Mouse (Mus musculus) embryonic fibroblast, embryonic 13.5 days (primary cell): Measurements from ENCODE around the gene Vwa5b1. TPM values are rescaled to one million over a fixed set of nuclear protein-coding genes. Genes with fewer than 3 reads are reported as not detected.

ENCODE experiments used
- H3K27ac ChIP-seq: 2 replicates; pipeline ENCODE4 v1.5.1; 2012; ENCODE audit warnings: low read length, control low read depth, inconsistent platforms; ENCODE audit not compliant: insufficient read depth
- H3K4me1 ChIP-seq: 2 replicates; pipeline ENCODE4 v1.6.1; 2011; ENCODE audit warnings: low read length; ENCODE audit not compliant: control insufficient read depth, insufficient read depth
- H3K4me3 ChIP-seq: 2 replicates; pipeline ENCODE4 v1.5.1; 2011; ENCODE audit warnings: mild to moderate bottlenecking, control low read depth, low read length; ENCODE audit not compliant: insufficient read depth
- CTCF ChIP-seq: IDR thresholded peaks from 2 replicates; pipeline ENCODE4 v1.5.1; 2011; ENCODE audit warnings: mild to moderate bottlenecking, control low read depth, low read length, moderate library complexity, borderline replicate concordance; ENCODE audit not compliant: insufficient read depth
- POLR2A ChIP-seq: IDR thresholded peaks from 2 replicates; pipeline ENCODE4 v1.6.1; 2011; ENCODE audit warnings: low read depth, mild to moderate bottlenecking, control low read depth, low read length, moderate library complexity
- polyA plus RNA-seq: library from polyadenylated mRNA; stranded (reverse); fragments of >200 nt; gene quantifications from 2 replicates; pipeline ENCODE4 v1.2.4, GENCODE M21; 2011; ENCODE audit warnings: low read depth; ENCODE audit not compliant: missing spikeins, insufficient read length

Gene Vwa5b1
- polyA plus RNA-seq, 1 experiment: not detected

DNA sequence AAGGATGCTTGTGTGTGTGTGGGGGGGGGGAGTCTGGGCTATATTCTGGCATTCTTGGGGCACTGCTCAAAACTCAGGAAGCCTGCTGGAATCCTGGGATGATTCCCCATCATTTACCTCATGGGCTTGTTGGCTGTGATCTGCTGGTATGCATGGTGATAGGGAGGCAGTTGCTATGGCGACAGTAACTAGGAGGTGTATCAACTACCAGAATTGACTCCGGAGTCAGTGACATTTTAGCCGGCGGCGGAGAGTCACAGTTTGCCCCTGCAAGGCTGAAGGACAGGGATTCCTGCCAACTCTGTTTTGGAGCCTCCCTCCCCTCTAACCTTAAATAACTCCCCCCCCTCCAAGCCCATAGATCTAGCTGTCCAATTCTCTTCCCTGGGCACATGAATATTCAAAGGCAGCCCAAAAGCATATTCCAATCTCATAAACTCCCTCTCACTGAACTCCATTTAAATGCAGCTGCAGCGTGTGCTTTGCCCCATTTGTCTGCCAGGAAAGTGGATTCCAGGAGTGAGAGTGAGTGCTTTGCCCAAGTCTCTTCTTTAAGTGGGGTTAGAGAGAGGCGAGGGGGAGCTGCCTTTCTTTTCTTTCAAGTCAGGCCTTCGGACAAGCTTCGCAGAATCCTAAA is 118.4 kb downstream of the Vwa5b1 start:
- Histone ChIP-seq H3K4me1 (no peaks in the 10 kb centered on the region), H3K27ac (no peak overlapping the region), H3K4me3 (no peak overlapping the region)
- TF ChIP-seq CTCF (no peak), POLR2A (no peak)

DNA sequence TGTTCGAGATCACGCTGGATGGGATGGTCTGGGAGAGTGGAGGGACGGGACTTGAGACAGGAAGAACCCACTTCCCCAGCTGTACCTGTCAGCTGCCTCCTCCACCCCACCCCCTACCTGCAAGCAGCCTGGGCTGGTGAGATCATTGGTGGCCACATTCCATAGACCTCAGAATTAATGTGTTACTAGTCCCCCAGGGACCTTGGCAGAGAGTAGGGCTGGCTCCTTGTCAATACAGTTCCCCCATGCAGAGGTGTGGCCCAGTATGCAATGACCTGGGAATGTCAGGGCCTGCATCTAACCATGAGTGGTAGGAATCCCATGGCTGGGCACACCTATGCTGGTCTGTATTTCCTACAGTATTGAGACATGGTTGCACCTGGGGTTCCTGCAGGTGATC is 119.2 kb downstream of the Vwa5b1 start:
- no peak overlapping the region for H3K27ac ChIP-seq
- H3K4me1 ChIP-seq: no peaks in the 10 kb centered on the region
- H3K4me3 ChIP-seq: no peak overlapping the region
- TF ChIP-seq POLR2A: no peak
- no peak for TF ChIP-seq CTCF

Other genes with a start within 250 kb of the Vwa5b1 start
- not detected in 2 replicates for gene Fam43b, start 239.4 kb downstream of the Vwa5b1 start, polyA plus RNA-seq
- 14.4 and 15.8 TPM in 2 replicates for gene Mul1, start 201.2 kb downstream of the Vwa5b1 start, polyA plus RNA-seq
- 5.6 and 7.2 TPM in 2 replicates for gene Camk2n1, start 181.6 kb downstream of the Vwa5b1 start, polyA plus RNA-seq
- not detected in 2 replicates for gene Pla2g2c, start 88.9 kb upstream of the Vwa5b1 start, polyA plus RNA-seq
- gene Ubxn10, start 101.3 kb upstream of the Vwa5b1 start, polyA plus RNA-seq: not detected in 2 replicates
- gene Pla2g2f, start 121.7 kb upstream of the Vwa5b1 start, polyA plus RNA-seq: not detected in 2 replicates
- not detected in 2 replicates for gene Pla2g2d, start 139.9 kb upstream of the Vwa5b1 start, polyA plus RNA-seq
- gene Pla2g5, start 227.6 kb upstream of the Vwa5b1 start, polyA plus RNA-seq: not detected in 2 replicates
- gene Gm13030, start 238.1 kb upstream of the Vwa5b1 start, polyA plus RNA-seq: not detected in 2 replicates
- 0.61 TPM in 1 of 2 replicates, not detected in the other for gene Pla2g2e, start 242.1 kb upstream of the Vwa5b1 start, polyA plus RNA-seq